Mouse (Mus musculus): Measurements from ENCODE around the gene Ube2r2. TPM values are rescaled to one million over a fixed set of nuclear protein-coding genes. Genes with fewer than 3 reads are reported as not detected.

Ube2r2 gene
- polyA plus RNA-seq, 1 experiment, result 28.5 TPM

- H3K36me3 ChIP-seq (ENCODE audit: control insufficient read depth, insufficient read depth, low read length), result peaks cover 59% of the 10 kb centered on the region
- no peaks in the 10 kb centered on the region for H3K27me3 ChIP-seq (ENCODE audit: control insufficient read depth, insufficient read depth, low read length)
- H3K27ac ChIP-seq (ENCODE audit: insufficient read depth, low read length), result no peak overlapping the region
- DNase-seq (ENCODE audit: low read depth in 1 of 2, low spot score in 2 of 2), result no peak
- no peak overlapping the region for H3K4me3 ChIP-seq (ENCODE audit: extremely low read depth, insufficient read depth, insufficient read length)
- H3K4me1 ChIP-seq (ENCODE audit: control insufficient read depth, insufficient read depth, insufficient read length), result no peaks in the 10 kb centered on the region
- no peak for TF ChIP-seq POLR2A (IDR thresholded peaks at IDR 0.05; ENCODE audit: low read depth, low read length)
- no peak for TF ChIP-seq CTCF (IDR thresholded peaks at IDR 0.05; ENCODE audit: extremely low read depth, insufficient read depth, insufficient read length, insufficient replicate concordance)
- 87% methylated on average over 3 of the region's 3 CpGs for WGBS
Measured at GRCm38 (mm10) chr4:41116817-41117216, 18.7 kb upstream of the Ube2r2 start.

GRCm38 (mm10) chr4:41118706-41119292 lies 16.7 kb upstream of the Ube2r2 start:
- peaks cover 62% of the 10 kb centered on the region for H3K36me3 ChIP-seq (ENCODE audit: control insufficient read depth, insufficient read depth, low read length)
- no peak overlapping the region for H3K4me3 ChIP-seq (ENCODE audit: extremely low read depth, insufficient read depth, insufficient read length)
- DNase-seq (ENCODE audit: low read depth in 1 of 2, low spot score in 2 of 2), result peak in 1 of 2 experiments; percentile 51
- 67% methylated on average over 11 of the region's 11 CpGs for WGBS
- H3K4me1 ChIP-seq (ENCODE audit: control insufficient read depth, insufficient read depth, insufficient read length), result no peaks in the 10 kb centered on the region; the same call in 1 of the 2 replicates
- H3K27me3 ChIP-seq (ENCODE audit: control insufficient read depth, insufficient read depth, low read length), result no peaks in the 10 kb centered on the region
- TF ChIP-seq POLR2A (IDR thresholded peaks at IDR 0.05; ENCODE audit: low read depth, low read length), result no peak
- TF ChIP-seq CTCF (IDR thresholded peaks at IDR 0.05; ENCODE audit: extremely low read depth, insufficient read depth, insufficient read length, insufficient replicate concordance), result peak; percentile 85; the same call in 1 of the 2 replicates
- H3K27ac ChIP-seq (ENCODE audit: insufficient read depth, low read length), result no peak overlapping the region

- Histone ChIP-seq H3K4me1 (ENCODE audit: control insufficient read depth, insufficient read depth, insufficient read length) (no peaks in the 10 kb centered on the region; the same call in 1 of the 2 replicates), H3K36me3 (ENCODE audit: control insufficient read depth, insufficient read depth, low read length) (peaks cover 22% of the 10 kb centered on the region), H3K4me3 (ENCODE audit: extremely low read depth, insufficient read depth, insufficient read length) (peak within 1 kb of the TSS; percentile 76), H3K27ac (ENCODE audit: insufficient read depth, low read length) (peak within 1 kb of the TSS; percentile 25; the same call in 1 of the 2 replicates), H3K27me3 (ENCODE audit: control insufficient read depth, insufficient read depth, low read length) (no peaks in the 10 kb centered on the region)
- under 1% methylated on average over 29 of the region's 29 CpGs for WGBS
- TF ChIP-seq POLR2A (IDR thresholded peaks at IDR 0.05; ENCODE audit: low read depth, low read length) (no peak), CTCF (IDR thresholded peaks at IDR 0.05; ENCODE audit: extremely low read depth, insufficient read depth, insufficient read length, insufficient replicate concordance) (no peak)
- peak; percentile 96 to 98 for DNase-seq (ENCODE audit: low read depth in 1 of 2, low spot score in 2 of 2)
Measured at GRCm38 (mm10) chr4:41124180-41124951, 11.2 kb upstream of the Ube2r2 start, which contains the start of gene Nol6. Nol6 (minus strand) TSS chr4:41124455.

GRCm38 (mm10) chr4:41129406-41129805 lies 6.1 kb upstream of the Ube2r2 start:
- TF ChIP-seq POLR2A (IDR thresholded peaks at IDR 0.05; ENCODE audit: low read depth, low read length), result no peak
- peak; percentile 67; the same call in 1 of the 2 replicates for TF ChIP-seq CTCF (IDR thresholded peaks at IDR 0.05; ENCODE audit: extremely low read depth, insufficient read depth, insufficient read length, insufficient replicate concordance)
- peak; percentile 52 to 68 for DNase-seq (ENCODE audit: low read depth in 1 of 2, low spot score in 2 of 2)
- no peaks in the 10 kb centered on the region for H3K4me1 ChIP-seq (ENCODE audit: control insufficient read depth, insufficient read depth, insufficient read length)
- H3K27ac ChIP-seq (ENCODE audit: insufficient read depth, low read length), result no peak overlapping the region
- 4% methylated on average over 2 of the region's 2 CpGs for WGBS
- no peaks in the 10 kb centered on the region for H3K27me3 ChIP-seq (ENCODE audit: control insufficient read depth, insufficient read depth, low read length)
- no peak overlapping the region for H3K4me3 ChIP-seq (ENCODE audit: extremely low read depth, insufficient read depth, insufficient read length)
- no peaks in the 10 kb centered on the region for H3K36me3 ChIP-seq (ENCODE audit: control insufficient read depth, insufficient read depth, low read length)

GRCm38 (mm10) chr4:41129836-41130235 lies 5.7 kb upstream of the Ube2r2 start:
- Histone ChIP-seq H3K36me3 (ENCODE audit: control insufficient read depth, insufficient read depth, low read length) (no peaks in the 10 kb centered on the region), H3K27me3 (ENCODE audit: control insufficient read depth, insufficient read depth, low read length) (no peaks in the 10 kb centered on the region), H3K27ac (ENCODE audit: insufficient read depth, low read length) (no peak overlapping the region), H3K4me1 (ENCODE audit: control insufficient read depth, insufficient read depth, insufficient read length) (no peaks in the 10 kb centered on the region), H3K4me3 (ENCODE audit: extremely low read depth, insufficient read depth, insufficient read length) (no peak overlapping the region)
- TF ChIP-seq POLR2A (IDR thresholded peaks at IDR 0.05; ENCODE audit: low read depth, low read length) (no peak), CTCF (IDR thresholded peaks at IDR 0.05; ENCODE audit: extremely low read depth, insufficient read depth, insufficient read length, insufficient replicate concordance) (no peak)
- WGBS, result 84% methylated on average over 3 of the region's 3 CpGs
- DNase-seq (ENCODE audit: low read depth in 1 of 2, low spot score in 2 of 2), result no peak

GRCm38 (mm10) chr4:41132471-41132870 lies 3.1 kb upstream of the Ube2r2 start:
- Histone ChIP-seq H3K27ac (ENCODE audit: insufficient read depth, low read length) (no peak overlapping the region), H3K36me3 (ENCODE audit: control insufficient read depth, insufficient read depth, low read length) (no peaks in the 10 kb centered on the region), H3K4me3 (ENCODE audit: extremely low read depth, insufficient read depth, insufficient read length) (no peak overlapping the region), H3K4me1 (ENCODE audit: control insufficient read depth, insufficient read depth, insufficient read length) (no peaks in the 10 kb centered on the region), H3K27me3 (ENCODE audit: control insufficient read depth, insufficient read depth, low read length) (no peaks in the 10 kb centered on the region)
- TF ChIP-seq POLR2A (IDR thresholded peaks at IDR 0.05; ENCODE audit: low read depth, low read length) (no peak), CTCF (IDR thresholded peaks at IDR 0.05; ENCODE audit: extremely low read depth, insufficient read depth, insufficient read length, insufficient replicate concordance) (no peak)
- 85% methylated on average over 6 of the region's 6 CpGs for WGBS
- no peak for DNase-seq (ENCODE audit: low read depth in 1 of 2, low spot score in 2 of 2)
